Mouse (Mus musculus) kidney, adult 11 months (tissue): Measurements from ENCODE around the gene Zfp593.
"Not testable (repeated sequence)": the region's sequence is repeated elsewhere in the genome, so short reads cannot be mapped to it uniquely, and the experiment has no call there.

Experiments used
- DNase-seq: peaks from one replicate; pipeline ENCODE4 v3.0.0; 2022

Zfp593 gene

DNA sequence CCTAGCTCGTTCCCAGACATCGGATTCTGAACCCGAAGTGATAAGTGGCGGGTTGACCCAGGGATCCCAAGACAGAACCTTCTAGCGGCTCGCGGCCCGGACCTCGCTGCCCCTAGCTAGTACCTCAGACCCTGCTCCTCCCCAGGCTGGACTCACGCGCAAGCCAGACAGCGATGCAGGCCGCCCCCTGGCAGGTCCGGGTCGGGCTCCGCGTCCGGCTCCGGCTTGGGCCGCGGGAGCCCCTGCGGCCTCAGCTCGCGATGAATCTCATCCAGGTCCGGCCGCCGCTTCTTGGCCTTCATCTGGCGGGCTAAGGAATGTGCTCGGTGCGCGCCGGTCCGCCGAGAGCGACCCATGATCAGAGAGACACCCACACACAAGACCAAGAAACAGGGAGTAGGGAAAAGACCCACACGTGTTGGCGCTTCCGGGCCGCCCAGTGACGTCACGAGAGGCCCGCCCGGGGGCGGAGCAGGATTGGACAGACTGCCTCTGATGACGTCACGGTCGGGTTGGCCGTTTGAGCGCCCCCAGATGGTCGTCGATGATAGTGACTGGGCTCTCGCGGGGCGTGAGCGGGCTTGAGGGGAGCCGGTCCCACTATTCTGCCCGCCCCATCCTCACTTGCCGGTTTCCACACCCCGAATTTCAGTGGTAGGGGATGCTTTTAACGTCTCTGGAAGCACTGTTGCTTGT is at the start of gene Zfp593:
TSS of gene Zfp593 (minus strand) at position 445 of the 696 bp plus-strand sequence.
- DNase-seq = peak; percentile 90

DNA sequence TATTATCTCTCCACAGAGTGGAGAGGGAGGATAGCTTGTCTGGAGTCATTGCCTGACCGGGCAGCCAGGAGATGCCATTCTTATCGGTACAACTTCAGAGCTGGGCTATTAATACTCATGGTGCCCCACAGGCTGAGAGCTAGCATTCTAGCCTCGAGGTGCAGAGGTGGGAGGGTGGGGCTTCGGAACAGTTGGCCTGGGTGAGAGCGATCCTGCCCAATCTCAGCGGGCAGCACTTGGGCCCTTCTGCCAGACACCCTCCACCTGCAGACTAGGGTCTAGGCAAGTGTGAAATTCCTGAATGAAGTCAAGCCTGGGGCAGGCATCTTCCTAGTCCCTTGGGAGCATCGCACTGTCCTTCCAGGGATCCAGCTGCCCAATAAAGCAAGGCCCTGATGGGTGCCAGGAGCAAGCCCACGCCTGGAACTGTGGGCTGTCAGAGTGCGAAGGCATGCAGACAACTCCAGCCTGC is 48.3 kb upstream of the Zfp593 start:
- no peak for DNase-seq

DNA sequence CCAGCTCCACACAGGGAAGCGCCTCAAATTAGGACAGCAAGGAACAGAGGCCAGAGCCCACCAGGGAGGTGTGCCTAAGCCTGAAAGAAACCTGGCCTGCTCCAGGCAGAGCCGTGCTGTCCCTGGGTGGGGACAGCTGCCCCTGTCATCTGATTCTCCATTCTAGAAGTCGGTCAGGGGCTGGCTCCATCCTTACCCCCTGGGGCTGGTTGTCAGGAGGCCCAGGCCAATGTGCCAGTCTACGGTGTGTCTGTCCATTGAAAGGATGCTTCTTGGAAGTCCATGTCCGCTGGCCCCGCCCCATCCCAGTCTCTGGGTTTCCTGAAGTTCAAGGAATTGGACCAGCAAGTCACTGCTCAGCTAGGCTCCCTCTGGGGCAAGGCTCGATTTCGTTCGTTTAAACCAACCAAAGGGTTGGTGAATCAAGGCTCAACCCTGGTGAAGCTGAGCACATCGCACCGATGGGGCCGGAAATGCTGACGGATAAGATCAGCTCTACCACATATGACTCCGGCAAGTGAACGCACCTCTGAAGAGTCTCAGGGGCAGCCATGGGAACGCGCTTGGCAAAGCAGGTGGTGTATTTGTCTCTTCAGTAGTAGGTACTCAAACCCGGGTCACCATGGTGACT is 47.8 kb upstream of the Zfp593 start:
- DNase-seq = no peak

DNA sequence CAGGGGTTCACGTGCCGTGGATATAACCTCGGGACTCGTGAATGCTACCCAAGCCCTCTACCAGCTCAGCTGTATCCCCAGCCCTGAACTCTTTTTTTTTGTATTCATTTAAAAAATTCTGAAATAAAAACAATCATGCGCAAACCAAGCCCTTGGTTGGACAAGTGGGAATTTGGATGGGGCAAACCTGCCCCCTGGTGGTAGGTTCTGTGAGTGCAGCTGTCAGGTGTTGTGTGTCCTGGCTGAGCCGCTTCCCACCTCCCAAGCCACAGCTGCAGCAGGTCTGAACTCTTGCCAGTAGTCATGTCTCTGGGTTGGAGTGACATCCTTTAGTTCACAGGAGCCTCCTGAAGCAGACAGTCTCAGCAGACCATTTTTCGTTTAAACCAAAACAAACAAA is 46.7 kb upstream of the Zfp593 start:
- peak; percentile 46 for DNase-seq

DNA sequence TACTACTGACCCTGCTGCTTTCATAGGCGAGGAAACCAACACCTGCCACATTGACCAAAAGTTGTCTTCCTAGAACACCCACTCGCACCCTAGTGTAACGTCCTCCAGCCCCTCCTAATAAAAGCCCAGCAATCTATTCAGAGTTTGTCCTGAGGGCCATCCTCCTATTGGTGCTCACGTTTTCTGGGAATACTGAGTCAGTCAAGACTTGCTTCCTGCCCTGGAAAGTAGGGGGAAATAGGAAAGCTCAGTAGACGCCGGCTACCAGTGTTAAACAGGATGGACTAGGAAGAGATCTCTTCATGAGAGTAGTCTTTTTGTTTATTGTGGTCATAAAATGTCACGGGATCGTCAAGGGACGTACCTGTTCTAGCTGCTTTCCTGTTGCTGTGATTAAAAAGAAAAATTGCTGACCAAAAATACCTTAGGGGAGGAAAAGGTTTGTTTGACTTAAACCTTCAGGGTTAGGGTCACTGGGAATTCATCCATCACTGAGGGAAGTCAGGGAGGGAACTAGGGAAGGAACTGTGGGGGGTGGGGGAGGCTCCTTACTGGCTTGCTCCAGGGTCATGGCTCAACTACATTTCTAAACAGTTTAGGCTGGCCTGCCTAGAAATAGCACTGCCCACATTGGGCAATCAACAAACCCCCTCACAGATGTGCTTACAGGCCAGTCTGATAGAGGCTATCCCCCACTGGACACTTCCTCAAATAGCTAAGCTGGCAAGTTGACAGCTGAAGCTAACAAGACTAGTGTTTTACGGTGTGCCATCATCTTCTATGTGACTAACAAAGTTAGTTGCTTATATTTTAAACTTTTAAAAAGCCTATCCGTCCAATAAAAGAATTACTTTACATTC is 43.2 kb upstream of the Zfp593 start:
- DNase-seq = no peak

DNA sequence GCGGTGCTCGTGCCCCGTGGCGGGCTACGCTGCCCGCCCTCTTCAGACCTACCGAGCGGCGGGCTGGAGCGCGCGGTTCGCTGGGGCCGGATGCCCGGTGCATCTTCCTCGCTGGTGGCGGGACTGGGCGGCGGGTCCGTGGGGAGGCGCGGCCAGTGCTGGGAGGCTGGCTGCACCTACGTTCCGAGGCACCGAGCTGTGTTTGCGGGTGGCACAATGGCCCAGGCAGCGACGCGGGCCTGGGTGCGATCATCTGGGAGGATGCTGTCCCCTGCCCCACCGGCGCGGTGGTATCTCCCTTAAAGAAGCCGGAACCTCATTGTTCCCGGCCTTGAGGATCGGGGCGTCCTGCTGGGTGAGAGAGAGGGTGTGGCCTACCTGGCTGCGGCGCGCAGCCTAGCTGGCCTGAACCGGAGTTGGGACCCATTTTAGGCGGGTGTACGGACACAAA is 42.2 kb upstream of the Zfp593 start, which contains the start of gene Pdik1l:
TSS of gene Pdik1l (minus strand) at position 321 of the 451 bp plus-strand sequence.
- DNase-seq = peak; percentile 78

DNA sequence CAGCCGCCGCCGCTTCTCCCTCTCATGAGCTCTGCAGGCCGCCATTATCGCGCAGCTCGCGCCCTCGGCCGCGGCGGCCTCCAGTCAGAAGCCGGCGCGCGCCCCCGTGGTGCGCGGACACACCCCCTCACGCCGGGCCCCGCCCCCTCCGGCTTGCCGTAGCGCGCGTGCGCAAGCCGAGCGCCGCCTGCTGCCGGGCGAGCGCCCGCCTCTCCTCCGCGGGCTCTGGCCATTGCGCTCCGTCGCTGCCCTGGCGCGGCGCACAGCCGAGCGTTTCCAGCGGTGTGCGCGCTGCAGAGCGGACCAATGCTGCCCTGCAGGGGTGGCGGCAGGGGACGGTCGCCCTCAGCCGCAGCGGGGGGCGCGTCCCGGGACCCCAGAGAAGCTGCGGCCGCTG is 41.8 kb upstream of the Zfp593 start:
- DNase-seq = peak; percentile 93

DNA sequence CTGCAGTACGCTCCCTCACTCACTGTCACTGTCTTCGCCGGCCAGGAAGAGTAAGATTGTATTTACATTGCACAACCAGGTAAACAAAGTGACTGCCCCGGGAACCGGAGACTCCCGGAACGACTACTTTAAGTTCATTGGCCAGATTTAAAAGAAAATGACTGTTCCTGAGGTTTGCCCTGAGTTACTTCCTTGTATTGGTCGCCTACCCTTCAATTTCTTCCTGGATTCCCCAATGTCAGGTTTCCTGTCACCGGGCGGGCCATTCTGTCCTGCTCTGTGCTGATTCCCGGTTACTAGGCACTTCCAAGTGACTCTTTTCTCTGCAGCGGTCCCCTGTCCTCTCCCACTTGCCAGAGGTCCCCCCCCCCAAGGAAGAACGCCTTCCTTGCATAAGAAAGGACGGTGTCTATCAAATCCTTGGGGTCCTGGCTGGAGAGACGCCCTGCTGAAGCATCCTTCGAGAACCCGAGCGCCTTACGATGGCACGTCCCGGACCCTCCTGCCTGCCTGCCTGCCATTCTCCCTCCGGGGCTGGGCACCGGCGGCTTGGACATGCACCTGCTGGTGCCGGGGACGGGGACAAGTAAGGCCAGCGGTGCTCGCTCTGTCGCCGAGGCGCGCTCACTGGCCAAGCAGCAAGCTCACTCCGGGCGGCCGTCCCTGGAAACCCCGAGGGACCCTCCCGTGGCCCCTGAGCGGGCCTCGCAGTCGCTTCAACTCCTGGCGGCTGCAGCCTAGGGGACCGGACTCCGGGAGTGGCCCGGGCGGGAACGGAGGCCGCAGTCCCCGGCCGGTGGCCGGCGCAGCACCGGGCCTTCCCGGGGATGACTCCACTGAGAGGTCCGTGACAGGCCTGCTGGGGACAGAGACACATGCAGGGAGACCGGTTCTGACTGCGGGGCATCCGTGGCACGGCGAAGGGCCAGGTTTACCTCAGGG is 41.1 kb upstream of the Zfp593 start:
- DNase-seq = no peak

DNA sequence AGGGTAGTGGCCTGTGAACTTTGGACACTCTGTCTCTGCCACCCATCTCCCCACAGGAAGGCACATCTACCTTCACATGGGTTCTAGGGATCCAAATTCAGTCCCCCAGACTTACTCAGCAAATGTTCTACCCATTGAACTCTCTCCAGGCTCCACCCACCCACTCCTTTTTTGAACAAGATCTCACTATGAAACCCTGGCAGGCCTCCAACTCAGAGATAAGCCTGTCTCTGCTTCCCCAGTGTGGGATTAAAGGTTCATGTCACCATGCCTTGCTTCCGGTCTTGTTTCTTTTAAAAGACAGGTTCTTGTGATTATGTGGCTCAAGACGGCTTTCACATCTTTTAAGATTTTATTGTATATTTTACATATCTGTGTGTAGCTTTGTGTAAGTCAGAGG is 39.5 kb upstream of the Zfp593 start:
- no peak for DNase-seq

DNA sequence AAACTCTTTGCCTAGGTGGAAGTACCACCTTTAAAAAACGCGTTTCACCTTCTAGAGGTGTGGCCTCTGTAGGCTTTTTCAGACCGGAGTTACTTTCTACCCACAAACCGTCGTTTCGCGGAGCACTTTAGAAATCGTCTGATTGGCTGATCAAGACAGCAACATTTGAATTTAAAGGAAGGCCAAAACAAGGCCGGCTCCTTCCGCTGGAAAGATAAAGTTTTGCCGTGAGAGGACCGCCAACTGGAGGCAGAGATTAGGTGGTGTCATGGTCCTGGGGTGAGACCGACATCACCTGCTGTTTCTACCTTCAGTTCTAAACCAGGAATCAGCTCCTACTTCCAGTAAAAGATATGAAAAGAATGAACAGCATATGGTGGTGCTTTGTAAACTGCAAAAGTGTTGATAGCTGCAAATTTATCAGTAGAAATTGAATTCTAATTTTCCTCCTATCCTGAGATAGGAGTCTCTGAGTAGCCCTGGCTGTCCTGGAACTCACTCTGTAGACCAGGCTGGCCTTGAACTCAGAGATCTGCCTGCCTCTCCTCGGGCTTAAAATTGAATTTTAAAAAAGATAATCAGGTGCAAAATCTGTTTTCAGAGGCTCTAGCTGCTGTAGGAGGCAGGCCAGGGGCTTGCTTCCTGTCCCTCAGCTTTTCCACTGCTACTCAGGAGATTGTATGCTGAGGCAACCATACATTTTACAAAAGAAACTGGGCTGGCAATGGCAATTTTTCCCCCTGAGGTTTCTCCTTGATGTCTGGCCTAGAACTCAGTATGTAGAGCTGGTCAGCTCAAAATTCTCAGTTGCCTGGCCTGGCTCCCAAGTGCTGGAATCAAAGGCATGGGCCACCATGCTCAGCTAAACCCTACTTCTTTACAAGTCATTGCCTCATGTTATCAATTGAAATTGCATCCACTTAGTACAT is 28.3 kb upstream of the Zfp593 start:
- no peak for DNase-seq

DNA sequence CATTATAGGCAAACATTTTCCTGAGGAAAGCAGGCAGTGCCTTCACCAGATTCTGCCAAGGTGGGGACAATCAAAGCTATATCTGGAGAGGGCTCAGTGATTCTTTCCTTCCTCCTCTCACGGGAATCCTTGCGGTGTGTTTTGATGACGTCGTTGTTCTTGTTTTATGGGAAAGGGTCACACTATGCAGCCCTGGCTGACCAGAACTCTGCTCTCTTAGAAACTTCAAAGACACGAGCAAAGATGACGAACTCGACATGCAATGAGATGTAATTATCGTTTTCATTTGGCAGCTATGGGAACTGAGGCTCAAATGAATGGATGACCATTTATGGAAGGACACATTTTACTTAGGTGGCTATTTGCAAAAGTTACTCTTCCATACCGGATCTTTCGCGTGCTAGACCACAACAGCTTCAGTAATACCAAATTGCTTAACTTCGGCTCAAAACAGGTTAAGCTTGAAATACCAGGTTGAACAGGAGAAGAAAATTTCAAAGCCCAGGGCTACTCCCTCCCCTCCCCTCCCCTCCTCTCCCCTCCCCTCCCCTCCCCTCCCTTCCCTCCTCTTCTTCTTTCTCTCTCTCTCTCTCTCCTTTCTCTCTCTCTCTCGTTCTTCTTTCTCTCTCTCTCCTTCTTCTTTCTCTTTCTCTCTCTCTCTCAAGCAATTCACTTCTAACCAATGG is 27.5 kb upstream of the Zfp593 start:
- no peak for DNase-seq

DNA sequence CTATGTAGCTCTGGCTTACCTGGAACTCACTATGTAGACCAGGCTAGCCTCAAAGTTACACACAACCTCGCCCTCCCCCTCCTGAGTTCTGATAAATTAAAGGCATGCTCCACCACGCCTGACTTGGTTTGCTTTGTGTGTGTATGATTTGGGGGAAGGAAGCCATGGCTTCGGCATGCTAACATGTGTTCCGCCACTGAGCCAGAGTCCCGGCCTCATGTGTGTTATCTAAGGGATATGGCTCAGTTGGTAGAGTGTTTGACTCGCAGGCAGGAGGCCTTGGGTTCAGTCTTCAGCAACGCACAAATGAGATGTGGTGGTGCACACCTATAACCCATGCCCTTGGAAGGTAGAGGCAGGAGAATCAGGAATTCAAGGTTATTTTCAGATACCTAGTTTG is 26.6 kb upstream of the Zfp593 start:
- no peak for DNase-seq

DNA sequence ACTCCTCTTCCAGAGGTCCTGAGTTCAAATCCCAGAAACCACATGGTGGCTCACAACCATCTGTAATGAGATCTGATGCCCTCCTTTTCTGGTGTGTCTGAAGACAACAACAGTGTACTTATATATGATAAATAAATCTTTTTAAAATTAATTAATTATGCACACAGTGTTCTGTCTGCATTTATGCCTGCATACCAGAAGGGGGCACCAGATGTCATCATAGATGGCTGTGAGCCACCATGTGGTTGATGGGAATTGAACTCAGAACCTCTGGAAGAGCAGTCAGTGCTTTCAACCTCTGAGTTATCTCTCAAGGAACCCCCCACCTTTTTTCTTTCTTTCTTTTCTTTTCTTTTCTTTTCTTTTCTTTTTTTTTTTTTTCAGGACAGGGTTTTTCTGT is 24.2 kb upstream of the Zfp593 start:
- DNase-seq = not testable (repeated sequence)

DNA sequence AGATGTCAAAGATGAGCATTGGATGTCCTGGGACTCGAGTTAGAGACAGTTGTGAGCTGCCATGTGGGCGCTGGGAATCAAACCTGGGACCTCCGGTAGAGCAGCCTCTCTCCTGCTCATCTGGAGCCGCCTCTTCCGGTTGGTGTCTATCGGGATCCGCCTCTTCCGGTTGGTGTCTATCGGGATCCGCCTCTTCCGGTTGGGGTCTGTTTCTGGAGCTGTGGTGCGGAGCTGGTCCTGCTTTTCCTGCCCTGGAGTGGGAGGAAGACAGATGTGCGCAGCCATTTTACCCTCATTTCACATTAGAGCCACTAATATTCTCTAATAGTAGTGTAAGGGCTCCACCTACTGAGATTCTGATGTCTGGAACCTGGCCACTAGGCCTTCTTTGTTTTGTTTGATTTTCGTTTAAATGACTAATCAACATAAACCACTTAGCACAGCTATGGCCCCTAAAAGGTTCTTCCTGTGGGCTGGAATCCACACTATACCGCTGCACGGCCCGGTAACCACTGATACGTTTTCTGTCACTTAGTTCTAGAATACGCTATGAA is 22.8 kb upstream of the Zfp593 start:
- DNase-seq = no peak

DNA sequence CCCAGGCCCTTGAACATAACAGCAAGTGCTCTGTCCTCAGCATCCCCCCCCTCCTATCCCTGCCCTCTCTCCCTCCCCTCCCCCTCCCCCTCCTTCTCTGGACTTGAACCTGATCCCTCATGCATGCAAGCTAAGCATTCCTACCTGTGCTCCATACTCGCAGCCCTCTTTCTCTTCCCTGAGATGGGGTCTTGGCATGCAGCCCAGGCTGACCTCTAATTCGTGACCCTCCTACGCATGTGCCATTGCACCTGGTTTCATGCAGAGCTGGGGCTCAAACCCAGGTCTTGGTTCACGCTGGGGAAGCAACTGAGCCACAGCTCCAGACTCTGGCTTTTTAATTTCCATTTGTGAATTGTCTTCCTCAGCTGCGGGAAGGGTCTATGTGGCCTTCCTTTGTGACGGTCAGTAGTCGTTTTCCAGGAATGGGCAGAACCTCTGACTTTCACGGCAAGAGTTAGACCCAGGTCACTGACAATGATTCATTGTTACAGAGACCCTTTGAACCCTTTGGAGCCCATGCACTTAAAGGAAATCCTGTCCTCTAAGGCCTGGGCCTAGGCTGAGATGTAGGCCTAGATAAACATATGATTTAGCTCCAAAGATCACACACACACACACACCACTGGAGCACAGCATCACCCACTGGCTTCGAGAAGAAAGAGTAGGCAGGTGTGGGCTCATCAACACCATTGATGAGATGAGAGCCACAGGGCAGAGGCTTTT is 20.6 kb upstream of the Zfp593 start:
- DNase-seq = no peak

DNA sequence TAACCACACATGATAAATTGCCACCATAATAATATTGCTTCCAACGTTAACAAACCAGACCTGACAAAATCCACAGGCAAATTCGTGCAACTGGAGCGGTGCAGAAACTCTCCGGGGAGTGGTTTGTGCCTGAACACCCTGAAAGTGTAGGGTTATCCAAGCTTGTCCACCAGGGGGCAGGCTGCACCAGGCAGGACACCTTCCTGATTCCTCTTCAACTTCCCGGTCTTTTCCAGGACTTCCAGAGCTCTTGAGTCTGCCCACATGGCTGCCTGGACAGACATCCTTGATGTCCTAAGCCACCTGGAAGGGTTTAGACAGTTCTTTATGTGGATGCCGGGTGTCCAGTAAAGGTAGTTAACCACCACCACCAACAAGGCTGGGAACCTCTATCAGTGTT is 17.8 kb upstream of the Zfp593 start:
- DNase-seq = peak; percentile 61

DNA sequence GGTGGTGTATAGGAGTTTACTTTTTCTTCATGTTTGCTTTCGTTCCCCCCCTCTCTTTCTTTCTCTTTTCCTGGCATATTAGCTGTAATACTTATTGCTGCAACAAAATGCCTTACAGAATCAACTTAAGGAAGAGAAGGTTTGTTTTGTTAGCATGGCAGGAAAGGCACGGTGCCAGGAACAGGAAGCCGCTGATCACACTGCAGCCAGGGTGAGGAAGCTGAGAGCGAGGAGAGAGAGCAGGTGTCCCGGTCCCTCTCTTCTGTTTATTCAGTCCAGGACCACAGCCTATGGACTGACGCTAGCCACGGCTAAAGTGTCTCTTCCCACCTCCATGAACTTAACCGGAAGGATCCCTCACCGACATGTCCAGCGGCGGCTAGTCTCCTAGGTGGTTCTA is 13.0 kb upstream of the Zfp593 start:
- no peak for DNase-seq

DNA sequence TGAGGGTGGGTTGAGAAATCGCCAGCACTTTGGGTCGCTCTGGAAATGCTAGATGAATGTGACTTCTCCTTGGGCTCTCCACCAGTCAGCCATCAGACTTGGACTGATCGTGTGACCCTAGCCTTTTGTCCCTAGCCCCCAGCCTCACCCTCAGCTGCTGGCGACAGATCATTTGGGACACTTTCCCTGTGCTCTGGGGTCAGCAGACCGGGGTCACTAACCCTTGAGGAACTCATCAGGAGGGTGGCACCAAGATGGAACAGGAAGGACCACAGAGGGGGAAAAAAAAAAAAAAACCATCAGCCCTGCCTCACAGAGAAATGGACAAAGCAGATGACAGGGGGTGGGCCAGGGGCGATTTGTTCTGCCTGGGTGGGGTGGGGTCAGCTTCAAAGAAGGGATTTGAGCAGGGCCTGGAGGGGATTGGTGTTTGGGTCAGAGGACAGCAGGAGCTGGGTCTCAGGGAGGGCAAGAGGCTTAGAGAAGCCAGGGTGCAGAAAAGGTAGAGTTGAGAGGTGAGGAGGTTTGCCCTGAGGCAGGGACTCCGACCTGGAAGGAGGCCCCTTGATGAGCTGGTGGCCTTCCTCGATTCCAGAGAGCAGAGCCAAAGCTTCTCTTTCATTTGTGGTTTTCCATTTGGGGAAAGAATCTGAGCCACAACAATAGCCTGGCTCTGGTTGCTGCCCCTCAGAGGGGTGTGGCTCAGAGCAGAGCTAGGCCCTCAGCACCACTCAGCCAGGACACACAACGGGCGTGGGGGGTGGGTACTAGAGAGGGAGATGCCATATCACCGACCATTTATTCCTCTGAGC is 12.0 kb upstream of the Zfp593 start:
- no peak for DNase-seq
